Mouse (Mus musculus): ENCODE measurements around the gene Gm11487.
"Not testable (repeated sequence)": the region's sequence is repeated elsewhere in the genome, so short reads cannot be mapped to it uniquely, and the experiment has no call there.

Gene Gm11487

GRCm38 (mm10) chr4:73404972-73405371 is at the start of gene Gm11487:
Gene Gm11487, minus strand, starts transcription at chr4:73405072.
- DNase-seq (ENCODE audit: low spot score in 2 of 2): not testable (repeated sequence)

GRCm38 (mm10) chr4:73444715-73445114 is 39.8 kb upstream of the Gm11487 start:
- DNase-seq (ENCODE audit: low spot score in 2 of 2): no peak

GRCm38 (mm10) chr4:73442568-73442967 is 37.7 kb upstream of the Gm11487 start:
- DNase-seq (ENCODE audit: low spot score in 2 of 2): no peak

- DNase-seq (ENCODE audit: low spot score in 2 of 2): no peak
Measured at GRCm38 (mm10) chr4:73425903-73426302, 21.0 kb upstream of the Gm11487 start.

- no peak for DNase-seq (ENCODE audit: low spot score in 2 of 2)
Measured at GRCm38 (mm10) chr4:73423049-73423448, 18.2 kb upstream of the Gm11487 start.

- DNase-seq (ENCODE audit: low spot score in 2 of 2): no peak
Measured at GRCm38 (mm10) chr4:73366534-73366933, 38.3 kb downstream of the Gm11487 start.

Measured in spleen, postnatal 14 days (tissue).